Mouse (Mus musculus) thymus, postnatal 25 days (tissue): ENCODE results near the gene Stat5b.

ENCODE experiments used
- DNase-seq: peaks from one replicate; pipeline ENCODE4 v3.0.0; 2022

Stat5b gene

GRCm38 (mm10) chr11:100839523-100839922 is 11.0 kb downstream of the Stat5b start:
- DNase-seq = no peak

GRCm38 (mm10) chr11:100838894-100839293 is 11.6 kb downstream of the Stat5b start:
- no peak for DNase-seq

- no peak for DNase-seq
These were observed 13.4 kb downstream of the Stat5b start for GRCm38 (mm10) chr11:100836923-100837702.

GRCm38 (mm10) chr11:100833466-100833865 is 17.1 kb downstream of the Stat5b start:
- DNase-seq = no peak

- no peak for DNase-seq
These were observed 19.1 kb downstream of the Stat5b start for GRCm38 (mm10) chr11:100831396-100831795.

- DNase-seq = no peak
These were observed 20.8 kb downstream of the Stat5b start for GRCm38 (mm10) chr11:100829691-100830090.

GRCm38 (mm10) chr11:100828676-100829151 is 21.8 kb downstream of the Stat5b start:
- DNase-seq = no peak

GRCm38 (mm10) chr11:100826161-100826866 is 24.2 kb downstream of the Stat5b start:
- DNase-seq = peak; percentile 62

- DNase-seq = no peak
These were observed 25.1 kb downstream of the Stat5b start for GRCm38 (mm10) chr11:100825451-100825850.

GRCm38 (mm10) chr11:100824496-100824895 is 26.0 kb downstream of the Stat5b start:
- DNase-seq = no peak

- peak; percentile 75 for DNase-seq
These were observed 26.8 kb downstream of the Stat5b start for GRCm38 (mm10) chr11:100823543-100824313.

GRCm38 (mm10) chr11:100822365-100822764 is 28.2 kb downstream of the Stat5b start:
- peak; percentile 72 for DNase-seq

- DNase-seq = no peak
These were observed 28.8 kb downstream of the Stat5b start for GRCm38 (mm10) chr11:100821605-100822220.

GRCm38 (mm10) chr11:100820047-100820446 is 30.5 kb downstream of the Stat5b start:
- DNase-seq = no peak

GRCm38 (mm10) chr11:100819626-100820025 is 30.9 kb downstream of the Stat5b start:
- DNase-seq = peak; percentile 74

- no peak for DNase-seq
These were observed 31.5 kb downstream of the Stat5b start for GRCm38 (mm10) chr11:100819048-100819447.

GRCm38 (mm10) chr11:100818359-100819012 is 32.0 kb downstream of the Stat5b start:
- DNase-seq = no peak

GRCm38 (mm10) chr11:100817311-100817710 is 33.2 kb downstream of the Stat5b start:
- no peak for DNase-seq

- no peak for DNase-seq
These were observed 33.7 kb downstream of the Stat5b start for GRCm38 (mm10) chr11:100816801-100817200.

- DNase-seq = no peak
These were observed 34.2 kb downstream of the Stat5b start for GRCm38 (mm10) chr11:100816342-100816741.

- peak; percentile 84 for DNase-seq
These were observed 36.0 kb downstream of the Stat5b start for GRCm38 (mm10) chr11:100814498-100814897.

- DNase-seq = no peak
These were observed 39.4 kb downstream of the Stat5b start for GRCm38 (mm10) chr11:100811132-100811531.
